Mouse (Mus musculus) CH12.LX (cell line): ENCODE results near the gene Ets2. TPM values are rescaled to one million over a fixed set of nuclear protein-coding genes. Genes with fewer than 3 reads are reported as not detected.

Experiments used
- DNase-seq: peaks from one replicate; pipeline ENCODE4 v3.0.0-alpha.2; 2013; ENCODE audit errors: extremely low read depth
- H3K27ac ChIP-seq: 2 replicates; pipeline ENCODE4 v1.5.1; 2012; ENCODE audit warnings: low read depth, mild to moderate bottlenecking, control low read depth, moderate library complexity; ENCODE audit not compliant: insufficient read depth
- H3K27me3 ChIP-seq: replicated peaks from 2 replicates; pipeline ENCODE3; 2012; ENCODE audit warnings: inconsistent platforms
- H3K36me3 ChIP-seq, 2 experiments: replicated peaks in 1 of 2; 2 replicates each; pipeline versions ENCODE3 to v1.6.1; 2012; ENCODE audit warnings: inconsistent platforms in 1 of 2, low read length in 1 of 2, mild to moderate bottlenecking in 1 of 2, mixed read lengths in 1 of 2, moderate library complexity in 1 of 2; ENCODE audit not compliant: control insufficient read depth in 1 of 2, insufficient read depth in 1 of 2
- H3K4me1 ChIP-seq, 2 experiments: 2 replicates each; pipeline ENCODE4 v1.6.1; 2012; ENCODE audit warnings: inconsistent platforms in 1 of 2, moderate library complexity in 1 of 2; ENCODE audit not compliant: insufficient read depth in 2 of 2, control insufficient read depth in 1 of 2
- H3K4me2 ChIP-seq: 2 replicates; pipeline ENCODE4 v1.6.1; 2012; ENCODE audit warnings: low read depth, mild to moderate bottlenecking, control low read depth; ENCODE audit not compliant: poor library complexity, insufficient read depth, severe bottlenecking
- H3K4me3 ChIP-seq, 3 experiments: fragments of 150-350 bp in 1 of 3; sonication (generic) in 1 of 3; replicated peaks in 1 of 3; 2 replicates each; pipeline versions ENCODE3 to v1.5.1; 2011 to 2012; ENCODE audit warnings: low read depth in 2 of 3, low read length in 2 of 3, mild to moderate bottlenecking in 2 of 3, moderate library complexity in 2 of 3, control low read depth in 1 of 3, improper control_type of control experiment in 1 of 3, inconsistent platforms in 1 of 3, mixed read lengths in 1 of 3; ENCODE audit not compliant: poor library complexity in 1 of 3
- H3K79me2 ChIP-seq: replicated peaks from 2 replicates; pipeline ENCODE4 v1.6.1; 2012; ENCODE audit warnings: mild to moderate bottlenecking, moderate library complexity; ENCODE audit not compliant: control insufficient read depth, poor library complexity, insufficient read depth, severe bottlenecking; ENCODE audit errors: extremely low read depth
- H3K9ac ChIP-seq: 2 replicates; pipeline ENCODE4 v1.6.1; 2012; ENCODE audit warnings: low read depth, mild to moderate bottlenecking, control low read depth, moderate library complexity; ENCODE audit not compliant: insufficient read depth
- H3K9me3 ChIP-seq: replicated peaks from 2 replicates; pipeline ENCODE3; 2012; ENCODE audit warnings: low read length, inconsistent platforms, mixed read lengths
- BHLHE40 ChIP-seq: IDR thresholded peaks from 2 replicates; pipeline ENCODE4 v1.6.1; 2011; ENCODE audit warnings: mild to moderate bottlenecking, low read depth, low read length, improper control_type of control experiment
- CHD1 ChIP-seq: IDR thresholded peaks from 2 replicates; pipeline ENCODE4 v1.6.1; 2012; ENCODE audit warnings: low read depth, low read length, improper control_type of control experiment, inconsistent platforms
- CHD2 ChIP-seq: IDR thresholded peaks from 2 replicates; pipeline ENCODE4 v1.6.1; 2011; ENCODE audit warnings: low read length, improper control_type of control experiment
- CTCF ChIP-seq, 2 experiments: IDR thresholded peaks in 1 of 2; conservative IDR thresholded peaks in 1 of 2; 2 replicates each; pipeline ENCODE4 v1.5.1; 2011 to 2012; ENCODE audit warnings: low read depth in 2 of 2, low read length in 2 of 2, improper control_type of control experiment in 1 of 2, inconsistent platforms in 1 of 2, mild to moderate bottlenecking in 1 of 2, moderate library complexity in 1 of 2
- E2F4 ChIP-seq: IDR thresholded peaks from 2 replicates; pipeline ENCODE4 v1.6.1; 2011; ENCODE audit warnings: low read depth, low read length, improper control_type of control experiment; ENCODE audit not compliant: insufficient replicate concordance
- ELF1 ChIP-seq: IDR thresholded peaks from 2 replicates; pipeline ENCODE4 v1.6.1; 2014; ENCODE audit warnings: low read depth, mild to moderate bottlenecking, inconsistent platforms, low read length, improper control_type of control experiment
- EP300 ChIP-seq: IDR thresholded peaks from 2 replicates; pipeline ENCODE4 v1.6.1; 2011; ENCODE audit warnings: low read length, improper control_type of control experiment
- ETS1 ChIP-seq: conservative IDR thresholded peaks from 2 replicates; pipeline ENCODE4 v1.6.1; 2012; ENCODE audit warnings: low read depth, mild to moderate bottlenecking, inconsistent platforms, low read length, improper control_type of control experiment, moderate library complexity
- GABPA ChIP-seq: IDR thresholded peaks from 2 replicates; pipeline ENCODE4 v1.6.1; 2012; ENCODE audit warnings: low read depth, low read length, improper control_type of control experiment, inconsistent platforms; ENCODE audit not compliant: insufficient replicate concordance
- HCFC1 ChIP-seq: IDR thresholded peaks from 2 replicates; pipeline ENCODE4 v1.6.1; 2012; ENCODE audit warnings: low read depth, mild to moderate bottlenecking, inconsistent platforms, low read length, improper control_type of control experiment
- IRF4 ChIP-seq: IDR thresholded peaks from 2 replicates; pipeline ENCODE4 v1.6.1; 2014; ENCODE audit warnings: low read depth, mild to moderate bottlenecking, inconsistent platforms, low read length, improper control_type of control experiment
- JUN ChIP-seq: IDR thresholded peaks from 2 replicates; pipeline ENCODE4 v1.6.1; 2011; ENCODE audit warnings: low read depth, mild to moderate bottlenecking, low read length, improper control_type of control experiment, moderate library complexity; ENCODE audit not compliant: insufficient read depth
- JUND ChIP-seq: conservative IDR thresholded peaks from 2 replicates; pipeline ENCODE4 v1.6.1; 2011; ENCODE audit warnings: low read depth, low read length, improper control_type of control experiment
- KAT2A ChIP-seq: IDR thresholded peaks from 2 replicates; pipeline ENCODE4 v1.6.1; 2012; ENCODE audit warnings: low read length, improper control_type of control experiment, inconsistent platforms; ENCODE audit not compliant: insufficient replicate concordance
- MAFK ChIP-seq: IDR thresholded peaks from 2 replicates; pipeline ENCODE4 v1.6.1; 2011; ENCODE audit warnings: low read length, improper control_type of control experiment; ENCODE audit not compliant: insufficient replicate concordance
- MAX ChIP-seq: IDR thresholded peaks from 2 replicates; pipeline ENCODE4 v1.6.1; 2011; ENCODE audit warnings: low read length, improper control_type of control experiment
- MAZ ChIP-seq: IDR thresholded peaks from 2 replicates; pipeline ENCODE4 v1.6.1; 2012; ENCODE audit warnings: low read depth, mild to moderate bottlenecking, inconsistent platforms, low read length, improper control_type of control experiment, moderate library complexity
- MEF2A ChIP-seq: IDR thresholded peaks from 2 replicates; pipeline ENCODE4 v1.6.1; 2014; ENCODE audit warnings: low read depth, mild to moderate bottlenecking, inconsistent platforms, low read length, improper control_type of control experiment, borderline replicate concordance
- MXI1 ChIP-seq: IDR thresholded peaks from 2 replicates; pipeline ENCODE4 v1.6.1; 2011; ENCODE audit warnings: mild to moderate bottlenecking, low read depth, low read length, improper control_type of control experiment
- MYC ChIP-seq: IDR thresholded peaks from 2 replicates; pipeline ENCODE4 v1.6.1; 2011; ENCODE audit warnings: low read depth, mild to moderate bottlenecking, improper control_type of control experiment, low read length
- NELFE ChIP-seq: IDR thresholded peaks from 2 replicates; pipeline ENCODE4 v1.6.1; 2011; ENCODE audit warnings: low read depth, low read length, improper control_type of control experiment
- NRF1 ChIP-seq: IDR thresholded peaks from 2 replicates; pipeline ENCODE4 v1.6.1; 2014; ENCODE audit warnings: low read depth, mild to moderate bottlenecking, inconsistent platforms, low read length, improper control_type of control experiment, moderate library complexity
- PAX5 ChIP-seq: IDR thresholded peaks from 2 replicates; pipeline ENCODE4 v1.6.1; 2012; ENCODE audit warnings: low read length, inconsistent platforms, mixed read lengths
- POLR2A ChIP-seq: IDR thresholded peaks from 2 replicates; pipeline ENCODE4 v1.6.1; 2011; ENCODE audit warnings: low read depth, mild to moderate bottlenecking, improper control_type of control experiment, low read length
- POLR2AphosphoS2 ChIP-seq: IDR thresholded peaks from 2 replicates; pipeline ENCODE4 v1.6.1; 2011; ENCODE audit warnings: low read depth, low read length, improper control_type of control experiment
- RAD21 ChIP-seq: IDR thresholded peaks from 2 replicates; pipeline ENCODE4 v1.6.1; 2011; ENCODE audit warnings: low read depth, mild to moderate bottlenecking, low read length, improper control_type of control experiment, moderate library complexity
- RCOR1 ChIP-seq: conservative IDR thresholded peaks from 2 replicates; pipeline ENCODE4 v1.6.1; 2012; ENCODE audit warnings: low read depth, mild to moderate bottlenecking, inconsistent platforms, low read length, improper control_type of control experiment
- SIN3A ChIP-seq: IDR thresholded peaks from 2 replicates; pipeline ENCODE4 v1.6.1; 2012; ENCODE audit warnings: low read length, improper control_type of control experiment, inconsistent platforms
- SMC3 ChIP-seq: IDR thresholded peaks from 2 replicates; pipeline ENCODE4 v1.6.1; 2011; ENCODE audit warnings: low read depth, low read length, improper control_type of control experiment
- TBP ChIP-seq: conservative IDR thresholded peaks from 2 replicates; pipeline ENCODE4 v1.6.1; 2011; ENCODE audit warnings: low read depth, low read length, improper control_type of control experiment
- TCF12 ChIP-seq: IDR thresholded peaks from 2 replicates; pipeline ENCODE4 v1.6.1; 2014; ENCODE audit warnings: low read depth, mild to moderate bottlenecking, inconsistent platforms, low read length, improper control_type of control experiment
- UBTF ChIP-seq: IDR thresholded peaks from 2 replicates; pipeline ENCODE4 v1.6.1; 2012; ENCODE audit warnings: low read depth, mild to moderate bottlenecking, inconsistent platforms, low read length, improper control_type of control experiment, moderate library complexity
- USF1 ChIP-seq: IDR thresholded peaks from 2 replicates; pipeline ENCODE4 v1.6.1; 2014; ENCODE audit warnings: low read depth, mild to moderate bottlenecking, inconsistent platforms, low read length, improper control_type of control experiment
- USF2 ChIP-seq: conservative IDR thresholded peaks from 2 replicates; pipeline ENCODE4 v1.6.1; 2011; ENCODE audit warnings: low read depth, low read length, improper control_type of control experiment
- ZC3H11A ChIP-seq: IDR thresholded peaks from 2 replicates; pipeline ENCODE4 v1.6.1; 2012; ENCODE audit warnings: low read depth, mild to moderate bottlenecking, inconsistent platforms, low read length, improper control_type of control experiment
- ZKSCAN1 ChIP-seq: IDR thresholded peaks from 2 replicates; pipeline ENCODE4 v1.6.1; 2012; ENCODE audit warnings: low read depth, inconsistent platforms, low read length, improper control_type of control experiment, borderline replicate concordance
- ZMIZ1 ChIP-seq: IDR thresholded peaks from 2 replicates; pipeline ENCODE4 v1.6.1; 2012; ENCODE audit warnings: low read depth, mild to moderate bottlenecking, inconsistent platforms, low read length, improper control_type of control experiment
- ZNF384 ChIP-seq: IDR thresholded peaks from 2 replicates; pipeline ENCODE4 v1.6.1; 2012; ENCODE audit warnings: low read depth, low read length, improper control_type of control experiment, inconsistent platforms
- dilution Hi-C: fragments of 300-500 bp; cut with MboI; formaldehyde crosslinking; loops from 2 replicates; pipeline ENCODE4 v1.14.3; 2020; ENCODE audit warnings: low sequenced_read_pairs; ENCODE audit not compliant: extremely low pct_unique_long_range_greater_than_20kb, extremely low pct_ligation_motif_present
- in situ Hi-C: fragments of 300-500 bp; cut with MboI; formaldehyde crosslinking; loops from 3 replicates; pipeline ENCODE4 v1.14.3; 2019; ENCODE audit warnings: low sequenced_read_pairs, low pct_ligation_motif_present, low pct_unique_long_range_greater_than_20kb, mixed read lengths
- polyA plus RNA-seq: library from polyadenylated mRNA; unstranded; fragments of >175 nt; gene quantifications from 2 replicates; pipeline ENCODE4 v1.2.1, GENCODE M21; 2012; ENCODE audit warnings: low read depth; ENCODE audit not compliant: insufficient read length
- total RNA-seq, 2 experiments: library from RNA; depleted of rRNA; stranded (reverse); fragments of 300-350 nt in 1 of 2; fragments of >200 nt in 1 of 2; gene quantifications; 2 replicates each; pipeline ENCODE4 v1.2.3; 2012 to 2014

The Ets2 gene
- 38.9 and 51.2 TPM in 2 replicates for total RNA-seq (2012; rRNA removed)
- 42.0 and 43.0 TPM in 2 replicates for total RNA-seq (2014; rRNA removed)
- polyA plus RNA-seq: 38.2 and 43.2 TPM in 2 replicates

GRCm38 (mm10) chr16:95701802-95702561, at the start of gene Ets2:
Gene Ets2 (plus strand): TSS chr16:95702075.
- no peaks in the 10 kb centered on the region for H3K27me3 ChIP-seq
- peak within 1 kb of the TSS; percentile 99 for H3K9ac ChIP-seq
- peak; percentile 90 for DNase-seq
- TF ChIP-seq MAX: peak; percentile 69; the same call in 1 of the 2 replicates
- TF ChIP-seq SMC3: peak; percentile 84
- peak; percentile 94 for TF ChIP-seq ZMIZ1
- no peak for TF ChIP-seq HCFC1
- no peak for TF ChIP-seq ETS1
- no peak; the same call in 1 of the 2 replicates for TF ChIP-seq UBTF
- peak; percentile 49 for TF ChIP-seq ZNF384
- TF ChIP-seq GABPA: no peak
- TF ChIP-seq CHD1: 0 out of 2 replicates have a peak, but pooled peaks have one; percentile 4
- peak; percentile 61 for TF ChIP-seq RAD21
- no peak for TF ChIP-seq E2F4
- peak; percentile 58; the same call in 1 of the 2 replicates for TF ChIP-seq TBP
- no peak for TF ChIP-seq MAFK
- peak; percentile 84 for TF ChIP-seq NELFE
- peak; percentile 90 for TF ChIP-seq POLR2A
- TF ChIP-seq EP300: no peak
- TF ChIP-seq NRF1: peak; percentile 34; the same call in 1 of the 2 replicates
- no peak for TF ChIP-seq JUN
- no peak for TF ChIP-seq JUND
- TF ChIP-seq USF2: no peak
- TF ChIP-seq IRF4: peak; percentile 61; the same call in 1 of the 2 replicates
- peak; percentile 46; the same call in 1 of the 2 replicates for TF ChIP-seq ELF1
- TF ChIP-seq BHLHE40: peak; percentile 40; the same call in 1 of the 2 replicates
- no peak for TF ChIP-seq MAZ
- TF ChIP-seq MXI1: peak; percentile 79
- TF ChIP-seq CTCF (conservative IDR thresholded peaks at IDR 0.05 in 1 of 2, IDR thresholded peaks at IDR 0.05 in 1 of 2; ENCODE audit: low read depth in 2 of 2, low read length in 2 of 2): peak; percentile 82 to 95
- peak; percentile 82 for TF ChIP-seq TCF12
- peak; percentile 79 for TF ChIP-seq MYC
- TF ChIP-seq MEF2A: peak; percentile 72
- TF ChIP-seq RCOR1: peak; percentile 71; the same call in 1 of the 2 replicates
- no peak for TF ChIP-seq ZKSCAN1
- peak; percentile 69; the same call in 1 of the 2 replicates for TF ChIP-seq CHD2
- TF ChIP-seq KAT2A: no peak
- peak; percentile 19; the same call in 1 of the 2 replicates for TF ChIP-seq SIN3A
- TF ChIP-seq USF1: no peak
- TF ChIP-seq PAX5: no peak
- no peak; the same call in 1 of the 2 replicates for TF ChIP-seq ZC3H11A
- TF ChIP-seq POLR2AphosphoS2: peak; percentile 83
- peak within 1 kb of the TSS; percentile 85 to 96 (median 87) for H3K4me3 ChIP-seq
- H3K4me1 ChIP-seq: peaks cover 16 to 48% of the 10 kb centered on the region in 2 experiments
- peaks cover 45% of the 10 kb centered on the region for H3K79me2 ChIP-seq
- dilution Hi-C loops: no loop called here
- H3K27ac ChIP-seq: peak within 1 kb of the TSS; percentile 79
- in situ Hi-C loops: no loop called here
- H3K4me2 ChIP-seq: peak within 1 kb of the TSS; percentile 67
- no peaks in the 10 kb centered on the region for H3K9me3 ChIP-seq
- H3K36me3 ChIP-seq: peaks cover 16 to 30% of the 10 kb centered on the region in 2 experiments
